Mouse (Mus musculus) heart, embryonic 13.5 days (tissue): ENCODE data around the gene Pkn2. TPM values are rescaled to one million over a fixed set of nuclear protein-coding genes. Genes with fewer than 3 reads are reported as not detected.

Experiments used
- polyA plus RNA-seq: library from polyadenylated mRNA; unstranded; fragments of >200 nt; fragmentation: Nextera tagmentation; extraction: Ambion mirVana; gene quantifications from 2 replicates; pipeline ENCODE4 v1.2.1, GENCODE M21; 2015

Pkn2 gene
- polyA plus RNA-seq, 1 experiment from 2014 or later, result 33.0 TPM

Other genes starting within 250 kb of the Pkn2 start
- gene Kyat3, start 181.0 kb downstream of the Pkn2 start, polyA plus RNA-seq, result 11.1 and 12.0 TPM in 2 replicates
- gene Gtf2b, start 117.0 kb downstream of the Pkn2 start, polyA plus RNA-seq, result 60.1 and 61.1 TPM in 2 replicates